Mouse (Mus musculus) heart, postnatal 36 days (tissue): ENCODE measurements around the gene Nadk. TPM values are rescaled to one million over a fixed set of nuclear protein-coding genes. Genes with fewer than 3 reads are reported as not detected.

ENCODE experiments used
- DNase-seq, 2 experiments: peaks; one replicate each; pipeline ENCODE4 v3.0.0; 2021 to 2022
- intact Hi-C: fragments of 180-260 bp; cut with DNase I; formaldehyde crosslinking; loops from one replicate; pipeline ENCODE4 v1.15.1; 2025
- total RNA-seq, 2 experiments: library from RNA; stranded (reverse); gene quantifications; 2 replicates each; pipeline ENCODE4 v1.2.3; 2021

Gene Nadk
- total RNA-seq, 2 experiments from 2014 or later, result 26.2 to 28.1 TPM

DNA sequence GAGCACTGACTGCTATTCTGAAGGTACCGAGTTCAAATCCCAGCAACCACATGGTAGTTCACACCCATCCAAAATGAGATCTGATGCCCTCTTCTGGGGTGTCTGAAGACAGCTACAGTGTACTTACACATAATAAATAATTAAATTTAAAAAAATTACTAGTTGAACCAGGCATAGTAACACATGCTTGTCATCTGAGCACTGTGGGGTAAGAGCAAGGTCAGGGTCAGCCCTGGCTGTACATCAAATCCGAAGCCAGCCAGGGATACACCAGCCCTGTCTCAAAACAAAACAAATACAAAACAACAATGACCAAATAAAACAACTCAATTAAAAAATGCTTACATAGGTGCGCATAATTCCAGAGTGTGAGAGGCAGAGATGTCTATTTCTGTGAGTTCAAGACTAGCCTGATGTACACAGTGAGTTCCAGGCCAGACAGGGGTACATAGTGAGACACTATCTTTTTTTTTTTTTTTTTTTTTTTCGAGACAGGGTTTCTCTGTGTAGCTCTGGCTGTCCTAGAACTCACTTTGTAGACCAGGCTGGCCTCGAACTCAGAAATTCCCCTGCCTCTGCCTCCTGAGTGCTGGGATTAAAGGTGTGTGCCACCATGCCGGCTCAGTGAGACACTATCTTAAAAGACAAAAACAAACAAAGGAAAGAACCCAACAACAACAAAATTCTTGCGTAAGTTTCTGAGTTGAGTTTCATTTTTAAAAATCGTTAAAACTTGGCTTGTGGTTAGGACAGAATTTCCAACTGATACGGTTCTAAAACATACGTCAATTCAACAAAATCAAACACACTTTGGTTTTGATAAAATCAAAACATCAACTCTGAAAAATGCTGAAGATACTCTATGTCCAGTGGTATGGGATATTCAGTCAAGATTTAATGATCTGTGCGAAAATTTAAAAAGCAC is 38.0 kb downstream of the Nadk start:
- no peak for DNase-seq

DNA sequence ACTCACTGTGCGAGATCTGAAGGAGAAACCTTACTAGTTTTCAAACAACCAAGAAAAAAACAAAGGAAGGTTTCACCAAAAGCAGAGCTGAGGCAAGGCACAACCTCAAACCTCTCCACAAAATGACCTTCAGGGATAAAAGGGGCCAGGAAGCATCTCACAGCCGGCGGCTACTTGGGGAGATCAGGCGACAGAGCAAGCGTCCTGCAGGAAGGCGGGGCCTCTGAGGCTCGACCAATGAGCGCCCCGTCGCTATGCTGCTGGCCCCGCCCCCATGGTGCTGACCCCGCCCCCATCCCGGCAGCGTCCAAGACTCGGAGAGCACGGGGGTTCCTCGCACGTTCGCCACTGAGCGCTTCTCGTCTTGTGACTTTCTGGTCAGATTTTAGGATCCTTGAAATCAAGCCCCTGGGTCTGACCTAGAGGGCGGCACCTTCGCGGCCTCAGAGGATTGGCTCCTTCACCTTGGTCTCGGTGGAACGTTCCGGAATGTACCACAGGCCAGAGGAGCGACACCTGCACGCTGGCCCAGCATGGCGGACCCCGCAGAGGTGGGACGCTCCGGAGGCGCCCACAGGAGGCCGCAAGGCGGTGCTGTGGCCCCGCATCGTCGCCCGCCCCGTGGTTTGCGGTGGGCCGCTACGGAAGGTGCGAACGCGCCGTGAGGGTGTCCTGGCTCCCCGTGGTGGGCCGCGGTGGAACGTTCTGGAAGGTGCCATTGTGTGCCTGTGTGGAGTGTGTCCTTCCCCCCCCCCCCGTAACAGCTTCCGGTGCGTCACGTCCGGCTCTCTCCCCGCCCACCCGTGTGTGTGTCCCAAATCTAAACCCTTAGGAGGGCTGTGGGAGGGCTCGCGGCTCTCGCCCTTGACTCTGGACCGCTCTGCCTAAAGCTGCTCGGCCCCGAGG is 39.2 kb downstream of the Nadk start, which contains the start of gene Slc35e2:
Slc35e2 (plus strand) TSS at position 326 of the 906 bp plus-strand sequence.
- intact Hi-C loops, result loop anchor here (1.0 kb wide), 1 partner anchor 23 kb away; the partner anchor contains the start of gene Cdk11b
- DNase-seq, result peak; percentile 91 to 100

More for the DNA sequence above, 38.0 kb downstream of the Nadk start:
- intact Hi-C loops, result no loop called here

DNA sequence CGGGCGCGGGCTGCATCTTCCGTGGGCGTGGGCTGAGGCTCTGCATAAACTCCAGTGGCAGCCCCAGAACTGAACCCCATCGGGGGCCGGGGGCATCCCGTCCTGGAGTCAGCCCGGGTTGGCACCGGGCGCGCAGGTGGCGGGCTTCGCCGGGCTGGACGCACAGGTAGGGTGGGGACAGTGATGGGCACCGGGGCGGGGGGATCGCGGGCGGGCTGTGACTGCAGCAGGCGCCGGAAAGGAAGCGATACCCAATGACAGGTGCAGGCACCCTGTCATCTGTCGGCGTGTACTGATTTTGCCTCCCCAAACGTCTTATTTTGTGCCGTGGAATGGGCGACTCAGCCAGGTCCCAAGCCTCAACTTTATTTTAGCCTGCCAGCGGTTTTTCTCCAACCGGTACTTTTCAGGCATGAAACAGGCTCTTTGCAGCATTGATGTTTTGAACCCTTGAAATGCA is 39.8 kb downstream of the Nadk start:
- intact Hi-C loops, result loop anchor here (1.0 kb wide), 1 partner anchor 22 kb away; the partner anchor contains the start of gene Cdk11b
- DNase-seq, result no peak

DNA sequence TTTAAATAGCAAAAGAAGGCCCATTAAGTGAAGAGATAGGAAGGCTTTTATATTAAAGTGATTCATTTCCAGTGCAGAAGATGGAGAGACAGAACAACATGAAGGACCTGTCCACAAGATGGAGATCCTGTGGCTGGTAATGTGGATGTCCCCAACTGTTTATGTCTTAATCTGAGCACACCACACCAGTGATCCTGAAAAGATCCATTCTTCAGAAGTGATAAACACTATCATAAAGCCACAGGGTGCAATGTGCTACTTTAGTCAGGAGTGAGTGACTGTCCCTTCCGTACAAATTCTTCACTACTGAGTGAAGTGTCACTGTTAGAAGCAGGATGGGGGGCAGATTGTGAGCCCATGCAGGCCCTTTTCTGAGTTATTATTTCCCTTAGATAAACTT is 40.6 kb downstream of the Nadk start:
- no peak for DNase-seq
- intact Hi-C loops, result no loop called here

DNA sequence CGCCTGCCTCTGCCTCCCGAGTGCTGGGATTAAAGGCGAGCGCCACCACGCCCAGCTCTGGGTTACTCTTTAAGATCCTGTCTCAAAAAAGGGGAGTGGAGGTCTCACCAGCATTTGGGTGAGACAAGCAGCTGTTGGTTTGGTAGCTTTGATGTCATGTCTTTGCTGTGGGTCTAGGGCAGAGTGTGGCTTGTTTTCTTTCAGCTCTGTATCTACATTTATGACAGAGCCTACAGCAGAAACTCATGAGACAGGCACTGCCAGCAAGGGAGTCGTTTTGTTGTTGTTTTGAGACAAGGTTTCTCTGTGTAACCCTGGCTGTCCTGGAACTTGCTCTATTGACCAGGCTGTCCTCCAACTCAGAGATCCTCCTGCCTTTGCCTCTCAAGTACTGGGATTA is 41.6 kb downstream of the Nadk start:
- no peak for DNase-seq
- intact Hi-C loops, result no loop called here

DNA sequence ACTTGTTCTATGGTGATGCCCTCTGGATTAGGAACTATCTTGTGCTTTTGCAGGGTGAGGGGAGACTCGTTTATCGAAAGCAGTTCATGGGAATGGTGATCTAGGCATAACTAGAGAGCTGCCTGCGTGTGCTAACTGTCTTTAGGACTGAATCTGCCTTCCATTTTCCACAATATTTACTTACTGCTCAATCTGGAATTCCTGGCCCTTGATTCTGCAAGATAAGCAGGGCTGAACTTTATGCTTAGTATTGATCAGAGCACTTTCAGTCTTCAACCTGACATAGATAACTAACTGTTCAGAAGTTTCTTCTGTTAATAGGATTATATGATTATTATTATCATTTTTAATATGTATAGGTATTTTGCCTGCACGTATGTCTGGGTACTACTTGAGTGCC is 43.0 kb downstream of the Nadk start:
- no peak for DNase-seq
- intact Hi-C loops, result no loop called here

DNA sequence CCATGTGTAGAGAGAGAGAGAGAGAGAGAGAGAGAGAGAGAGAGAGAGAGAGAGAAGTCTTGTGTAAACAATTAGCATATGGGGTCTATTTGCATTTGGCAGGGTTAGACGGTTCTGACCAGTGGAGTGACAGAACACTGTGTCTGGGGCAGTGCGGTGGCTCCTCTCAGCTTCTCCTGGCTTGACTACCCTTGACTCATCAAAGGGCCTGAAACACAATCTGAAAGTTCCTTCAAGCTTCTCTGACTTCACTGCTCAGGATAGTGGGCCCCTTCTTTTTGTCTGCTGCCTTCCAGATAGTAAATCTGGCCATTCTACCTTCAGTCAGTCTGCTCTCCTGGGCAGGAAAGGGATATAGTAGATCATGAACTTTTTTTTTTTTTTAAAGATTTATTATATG is 44.6 kb downstream of the Nadk start:
- intact Hi-C loops, result no loop called here

DNA sequence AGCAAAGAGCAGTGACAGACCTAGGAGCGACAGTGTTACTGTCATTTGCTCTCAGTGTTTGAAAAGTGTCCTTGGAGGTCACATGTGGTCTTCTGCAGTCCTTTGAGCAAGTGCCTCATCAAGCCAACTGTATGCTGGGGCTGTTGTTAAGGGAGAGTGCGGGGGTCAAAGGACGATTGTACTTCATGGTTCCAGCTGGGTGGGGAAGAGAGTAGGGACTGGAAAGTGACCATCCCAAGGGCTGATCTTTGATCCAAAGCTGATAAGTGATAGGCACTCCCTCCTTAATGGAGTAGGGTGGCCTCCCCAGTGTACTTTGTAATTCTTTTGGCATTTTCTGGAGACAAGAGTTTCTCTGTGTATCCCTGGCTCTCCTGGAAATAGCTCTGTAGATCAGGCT is 49.7 kb downstream of the Nadk start:
- intact Hi-C loops, result no loop called here
- DNase-seq, result no peak

More for the DNA sequence above, 44.6 kb downstream of the Nadk start:
- DNase-seq, result no peak

DNA sequence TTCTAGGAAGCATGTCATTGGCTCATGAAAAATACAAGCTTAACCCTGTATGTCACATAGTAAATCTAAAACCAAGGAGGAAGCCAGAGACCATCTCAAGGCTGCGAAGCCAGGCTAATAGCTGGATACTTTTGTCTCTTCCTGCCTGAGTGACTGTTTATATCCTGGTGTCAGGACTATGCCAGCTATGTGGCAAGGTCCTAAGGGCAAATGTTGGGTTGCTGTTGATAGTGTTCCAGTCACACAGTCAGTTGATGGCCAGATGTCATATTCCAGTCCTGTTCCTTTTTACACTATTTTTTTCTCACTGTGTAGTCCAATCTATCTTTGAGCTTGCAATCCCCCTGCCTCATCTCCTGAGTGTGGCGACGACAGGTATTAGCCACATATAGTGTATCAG is 51.1 kb downstream of the Nadk start:
- intact Hi-C loops, result no loop called here
- no peak for DNase-seq

DNA sequence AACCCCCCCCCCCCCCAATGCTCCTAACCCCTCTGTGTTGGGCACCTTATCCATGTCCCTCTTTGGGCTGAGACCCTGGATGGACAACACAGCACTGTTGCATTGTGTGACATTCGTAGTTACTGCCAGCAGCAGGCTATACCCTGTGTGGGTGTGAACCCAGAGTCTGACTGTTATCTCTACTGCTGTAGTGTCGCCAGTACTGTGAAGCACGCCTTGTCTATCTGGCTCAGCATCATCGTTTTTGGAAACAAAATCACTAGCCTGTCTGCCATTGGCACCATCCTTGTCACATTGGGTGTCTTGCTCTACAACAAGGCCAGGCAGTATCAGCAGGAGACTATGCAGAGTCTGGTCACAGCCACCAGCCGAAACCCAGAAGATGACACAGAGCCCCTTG is 56.1 kb downstream of the Nadk start:
- intact Hi-C loops, result no loop called here
- DNase-seq, result no peak

DNA sequence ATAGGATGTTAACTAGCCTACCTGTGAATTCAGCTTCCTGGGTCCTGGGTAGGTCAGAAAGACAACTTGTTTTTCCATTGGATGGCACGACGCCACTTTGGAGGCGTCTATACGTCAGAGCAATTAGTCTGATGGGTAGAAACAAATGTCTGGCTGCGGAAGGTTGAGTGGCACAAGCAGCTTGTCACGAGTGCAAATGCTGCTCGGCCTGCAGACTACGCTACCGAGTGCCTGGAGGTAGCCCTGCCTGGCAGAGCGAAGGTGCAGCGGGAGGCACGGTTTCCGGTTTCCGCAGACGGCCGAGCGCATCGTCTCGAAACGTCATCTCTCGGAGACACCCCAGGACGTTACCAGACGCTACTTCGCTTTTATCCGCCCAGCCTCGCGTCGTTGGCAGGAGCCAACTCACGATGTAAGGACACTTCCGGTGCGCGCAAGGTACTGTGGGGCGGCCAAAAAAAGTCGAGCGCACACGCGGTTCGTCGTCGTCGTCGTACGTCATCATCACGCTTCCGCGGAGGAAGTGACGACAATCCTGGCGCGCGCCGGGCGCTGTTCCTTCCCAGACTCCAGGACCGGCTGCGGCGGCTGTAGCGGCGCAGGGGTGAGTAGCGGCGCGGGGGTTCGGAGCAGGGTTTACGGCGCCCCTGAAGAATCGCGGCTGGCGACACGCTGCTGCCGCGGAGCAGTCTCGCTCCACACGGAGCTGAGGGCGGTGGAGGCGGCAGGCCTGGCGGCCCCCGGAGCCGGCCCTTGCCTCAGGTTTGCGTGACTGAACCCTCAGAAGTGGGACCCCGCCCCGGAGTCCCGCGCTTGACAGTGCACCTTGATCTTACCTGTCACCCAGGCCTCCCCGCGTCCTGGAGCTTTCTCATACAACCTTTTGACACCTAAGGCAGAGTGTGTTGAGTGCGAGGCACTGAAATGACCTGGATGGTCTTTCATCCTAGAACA is 62.4 kb downstream of the Nadk start, which contains the start of gene Cdk11b:
Cdk11b (plus strand) TSS at position 517 of the 954 bp plus-strand sequence.
- intact Hi-C loops, result loop anchor here (1.0 to 5.0 kb wide), 4 partner anchors 23 to 138 kb away; partner anchors contain the start of genes Atad3a, Mib2, Slc35e2 and Ssu72
- peak; percentile 96 for DNase-seq

DNA sequence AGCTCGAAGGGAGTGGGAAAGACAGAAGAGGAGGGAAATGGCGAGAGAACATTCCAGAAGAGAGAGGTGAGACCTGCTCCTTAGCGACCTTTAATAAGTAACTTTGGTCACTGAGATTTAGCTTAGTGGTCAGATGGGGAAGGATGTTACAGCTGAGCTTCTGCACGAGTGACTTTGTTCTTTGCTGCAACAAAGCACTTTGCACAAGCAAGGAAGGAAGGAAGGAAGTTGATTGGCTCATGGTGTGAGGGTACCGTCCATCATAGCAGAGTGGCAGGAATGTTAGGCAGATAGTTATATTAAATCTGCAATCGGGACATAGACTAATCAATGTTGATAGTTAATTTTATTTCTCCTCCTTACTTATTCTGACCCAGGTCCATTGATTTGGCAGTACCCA is 68.1 kb downstream of the Nadk start:
- intact Hi-C loops, result no loop called here

DNA sequence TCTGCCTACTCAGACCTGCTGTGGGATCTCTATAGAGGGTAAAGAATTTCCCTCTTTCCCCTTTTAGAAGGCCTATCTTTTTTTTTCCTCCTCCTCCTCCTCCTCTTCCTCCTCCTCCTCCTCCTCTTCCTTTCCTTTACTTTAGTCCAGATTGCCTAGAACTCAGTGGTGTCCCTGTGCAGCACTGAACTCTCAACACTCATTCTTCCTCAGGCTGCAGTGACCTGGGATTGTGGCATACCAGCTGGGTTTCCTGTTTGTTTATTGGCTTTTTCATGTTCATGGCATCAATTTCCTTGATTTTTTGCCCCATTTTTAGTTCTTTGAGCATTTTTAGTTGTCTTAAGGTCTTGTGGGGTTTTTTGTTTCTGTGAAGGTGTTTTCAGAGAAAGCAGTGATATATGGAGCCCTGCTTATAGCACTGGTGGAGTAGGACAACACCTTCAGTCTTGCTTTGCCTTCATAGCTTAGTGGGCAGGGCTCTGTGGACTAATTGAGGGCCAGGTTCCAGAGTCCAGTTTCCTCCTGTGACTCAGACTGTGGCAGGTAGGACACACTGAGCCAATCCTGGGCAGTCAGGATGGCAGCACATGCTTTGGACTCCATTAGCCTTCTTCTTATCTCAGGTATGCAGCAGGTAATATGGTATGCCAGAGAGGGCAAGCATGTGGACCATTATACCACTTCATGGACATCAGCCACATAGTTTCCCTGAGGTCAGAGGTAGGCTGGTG is 73.8 kb downstream of the Nadk start:
- intact Hi-C loops, result no loop called here
- no peak for DNase-seq

More for the DNA sequence above, 68.1 kb downstream of the Nadk start:
- no peak for DNase-seq

Other genes with a start within 250 kb of the Nadk start
- gene Prkcz, start 201.0 kb upstream of the Nadk start, total RNA-seq, result 1 to 10 TPM; 1.7 to 2.8 TPM
- gene Gabrd, start 164.3 kb upstream of the Nadk start, total RNA-seq, result not detected
- gene Cfap74, start 153.2 kb upstream of the Nadk start, total RNA-seq, result under 1 TPM; 0.19 to 0.22 TPM
- 1 to 10 TPM; 4.5 to 10.0 TPM for gene Tmem52, start 93.3 kb upstream of the Nadk start, total RNA-seq
- 100 to 1,000 TPM; 176 to 187 TPM for gene Gnb1, start 71.0 kb upstream of the Nadk start, total RNA-seq
- gene Slc35e2, start 39.0 kb downstream of the Nadk start, total RNA-seq, result 1 to 10 TPM; 6.7 to 8.1 TPM
- 10 to 100 TPM; 32.1 to 34.2 TPM for gene Cdk11b, start 62.5 kb downstream of the Nadk start, total RNA-seq
- not detected for gene Gm10563, start 83.0 kb downstream of the Nadk start, total RNA-seq
- 10 to 100 TPM in 1 of 2 experiments, 1 to 10 TPM in 1; 9.3 to 10.5 TPM for gene Mmp23, start 91.0 kb downstream of the Nadk start, total RNA-seq
- gene Mib2, start 106.8 kb downstream of the Nadk start, total RNA-seq, result 10 to 100 TPM; 25.3 to 29.9 TPM
- 1 to 10 TPM; 1.2 to 1.6 TPM for gene Fndc10, start 132.0 kb downstream of the Nadk start, total RNA-seq
- gene Ssu72, start 142.4 kb downstream of the Nadk start, total RNA-seq, result 10 to 100 TPM; 43.5 to 45.6 TPM
- under 1 TPM; 0.19 to 0.42 TPM for gene Tmem240, start 172.4 kb downstream of the Nadk start, total RNA-seq
- 10 to 100 TPM; 45.1 to 45.9 TPM for gene Atad3a, start 198.7 kb downstream of the Nadk start, total RNA-seq
- gene Vwa1, start 212.3 kb downstream of the Nadk start, total RNA-seq, result 1 to 10 TPM; 6.6 to 7.9 TPM
- gene Tmem88b, start 223.5 kb downstream of the Nadk start, total RNA-seq, result 1 to 10 TPM in 1 of 2 experiments, under 1 TPM in 1; 0.64 to 1.3 TPM
- gene Ankrd65, start 228.1 kb downstream of the Nadk start, total RNA-seq, result not detected
- 10 to 100 TPM; 77.8 to 81.1 TPM for gene Mrpl20, start 240.5 kb downstream of the Nadk start, total RNA-seq